Mouse (Mus musculus): ENCODE measurements at regions not wholly inside any gene's neighbourhood (a gene's known extent, or its start where the extent isn't known, plus 50 kb on each side); places are given as distances from the start of the nearest gene placed in this dataset.

DNA sequence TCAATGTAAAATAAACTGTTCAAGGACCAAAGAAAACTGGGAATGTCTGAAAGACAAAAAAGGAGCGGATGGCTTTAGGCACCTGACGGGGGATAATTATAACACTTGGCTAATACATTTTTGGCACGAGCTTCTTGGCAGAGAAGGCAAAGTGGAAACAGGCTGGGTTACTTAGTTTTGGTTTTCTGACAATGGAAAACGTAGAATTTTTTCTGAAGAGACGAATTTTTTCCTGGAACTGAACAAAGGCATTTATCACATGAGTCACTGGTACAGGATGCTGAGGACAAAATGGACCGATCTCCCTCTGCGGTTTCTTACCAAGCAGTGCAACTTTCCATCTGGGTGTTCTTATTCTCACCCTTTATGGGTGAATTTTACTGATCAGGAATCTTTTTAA lies 143.2 kb upstream of the Slit3 start:
- no peak for DNase-seq (ENCODE audit: low read depth)

DNA sequence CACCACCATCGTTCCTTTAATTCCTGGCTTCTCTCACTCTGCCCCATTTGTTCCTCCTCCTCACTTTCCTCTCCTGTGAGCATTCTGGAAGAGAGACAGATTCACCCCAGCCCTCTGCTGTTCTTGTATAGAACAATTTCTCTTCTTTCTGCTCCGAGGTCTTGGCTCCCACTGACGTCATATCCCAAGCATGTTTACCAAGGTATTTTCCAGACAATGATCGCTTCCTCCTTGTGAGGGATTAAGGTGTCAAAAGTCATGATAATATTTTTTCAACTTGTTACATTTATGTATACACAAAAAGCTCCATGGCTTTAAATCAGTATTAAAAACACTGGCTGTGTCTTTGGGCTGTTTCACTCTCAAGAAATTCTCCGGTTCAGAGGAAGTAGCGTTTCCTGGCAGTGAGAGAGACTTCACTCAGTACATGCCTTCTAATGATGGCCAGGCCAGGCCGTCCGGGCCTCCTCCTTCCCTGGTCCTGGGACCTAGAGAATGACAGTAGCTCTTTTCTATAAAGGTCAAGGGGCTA lies 142.4 kb upstream of the Spdl1 start:
- DNase-seq (ENCODE audit: low read depth): no peak

GRCm38 (mm10) chr11:34973467-34973921 lies 140.1 kb upstream of the Spdl1 start:
- no peak for DNase-seq (ENCODE audit: low read depth)

GRCm38 (mm10) chr11:34973012-34973411 lies 139.6 kb upstream of the Spdl1 start:
- no peak for DNase-seq (ENCODE audit: low read depth)

DNA sequence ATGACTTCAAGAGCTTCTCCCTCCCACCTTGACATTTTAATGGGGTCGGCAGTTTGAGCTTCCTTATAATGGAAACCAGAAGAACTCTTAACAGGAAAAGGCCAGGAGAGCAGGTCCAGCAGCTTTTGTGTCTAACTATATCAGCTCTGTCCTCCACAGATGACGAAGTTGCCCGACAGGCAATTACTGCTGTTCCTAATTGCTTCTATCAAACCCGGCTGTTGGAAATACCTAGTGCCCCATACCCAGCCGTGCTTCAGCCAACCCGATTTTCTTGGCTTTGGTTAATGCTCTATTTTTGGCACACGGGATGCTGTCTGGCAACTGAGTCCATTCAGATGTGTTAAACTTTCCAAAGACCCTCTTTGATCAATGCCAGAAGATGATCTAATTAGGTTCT lies 125.8 kb upstream of the Spdl1 start:
- no peak for DNase-seq (ENCODE audit: low read depth)

DNA sequence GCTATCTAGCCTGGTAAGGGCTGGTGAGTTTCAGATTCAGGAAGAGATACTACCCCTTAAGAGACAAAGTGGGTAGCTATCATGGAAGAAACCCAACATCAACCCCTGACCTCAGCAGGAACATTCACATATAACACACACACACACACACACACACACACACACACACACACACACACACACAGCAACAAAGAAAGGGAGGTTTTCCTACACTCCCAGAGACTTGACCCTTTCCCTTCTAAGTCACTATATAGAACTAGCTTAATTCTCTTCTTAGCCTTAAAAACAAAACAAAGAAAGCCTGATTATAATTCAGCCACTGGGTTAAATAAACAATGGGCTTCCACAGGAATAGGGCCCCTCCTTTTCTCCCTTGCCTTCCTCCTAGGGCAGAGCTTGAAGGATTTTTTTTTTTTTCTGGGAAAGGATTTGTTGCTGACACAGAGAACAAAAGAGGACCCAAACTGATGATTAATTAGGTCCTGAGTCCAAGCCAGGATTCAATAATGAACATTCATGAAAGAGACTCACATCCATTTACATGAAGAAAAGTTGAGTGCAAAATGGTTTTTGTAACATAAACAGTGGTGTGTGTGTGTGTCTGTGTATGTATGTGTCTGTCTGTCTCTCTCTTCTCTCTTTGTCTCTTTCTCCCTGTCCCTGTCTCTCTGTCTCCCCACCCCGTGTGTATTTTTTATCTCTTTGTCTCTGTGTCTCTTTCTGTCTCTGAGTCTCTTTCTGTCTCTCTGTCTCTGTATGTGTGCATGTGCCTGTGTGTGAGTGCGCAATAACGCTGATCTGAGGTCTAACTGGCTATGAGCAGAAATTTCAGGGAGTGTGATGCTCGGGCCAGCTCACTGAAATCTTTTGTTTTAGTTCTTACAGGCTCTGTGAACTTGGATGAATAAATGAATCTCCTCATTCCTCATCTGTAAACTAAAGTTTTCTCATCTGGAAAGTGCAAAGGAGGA lies 108.3 kb upstream of the Spdl1 start:
- no peak for DNase-seq (ENCODE audit: low read depth)

- DNase-seq (ENCODE audit: low read depth): no peak
Observed at GRCm38 (mm10) chr11:34940151-34940550, 106.7 kb upstream of the Spdl1 start.

DNA sequence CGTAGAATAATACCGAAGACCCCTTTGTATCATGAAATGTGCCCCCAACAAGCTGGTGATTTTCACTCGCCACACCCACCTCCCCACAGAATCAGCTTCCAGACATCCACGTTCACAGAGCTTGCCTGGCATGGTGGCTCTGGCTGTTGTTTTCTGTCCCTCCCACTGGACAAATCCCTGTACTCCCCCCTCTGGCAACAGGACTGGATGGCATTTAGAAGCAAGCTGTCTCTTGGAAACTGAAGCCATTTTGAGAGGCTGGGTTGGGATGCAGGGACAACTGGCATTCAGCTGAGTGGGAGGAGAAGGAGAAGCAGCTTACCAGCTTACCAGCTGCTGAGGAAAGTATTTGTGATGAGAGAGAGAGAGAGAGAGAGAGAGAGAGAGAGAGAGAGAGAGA lies 105.6 kb upstream of the Spdl1 start:
- DNase-seq (ENCODE audit: low read depth): no peak

DNA sequence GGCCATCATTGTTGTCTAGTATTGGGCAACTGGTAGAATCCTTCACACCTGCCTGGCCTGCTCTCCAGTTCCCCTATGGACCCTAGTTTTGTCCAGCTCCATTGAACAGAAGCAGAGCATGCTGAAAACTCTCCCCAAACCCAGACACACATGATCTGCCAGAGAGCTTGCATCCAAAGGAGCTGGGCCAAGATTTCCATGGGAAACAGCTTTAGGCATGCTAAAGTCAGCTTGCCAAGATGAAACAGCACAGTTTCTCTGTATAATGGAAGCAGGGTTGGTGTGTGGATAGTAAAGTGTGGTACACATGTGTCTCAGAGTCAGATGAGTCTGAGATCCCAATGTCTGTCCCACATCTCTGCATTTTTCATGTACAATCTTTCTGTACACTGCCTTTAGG lies 98.8 kb upstream of the Spdl1 start:
- no peak for DNase-seq (ENCODE audit: low read depth)

- no peak for DNase-seq (ENCODE audit: low read depth)
Observed at GRCm38 (mm10) chr11:34917175-34917574, 83.7 kb upstream of the Spdl1 start.

DNA sequence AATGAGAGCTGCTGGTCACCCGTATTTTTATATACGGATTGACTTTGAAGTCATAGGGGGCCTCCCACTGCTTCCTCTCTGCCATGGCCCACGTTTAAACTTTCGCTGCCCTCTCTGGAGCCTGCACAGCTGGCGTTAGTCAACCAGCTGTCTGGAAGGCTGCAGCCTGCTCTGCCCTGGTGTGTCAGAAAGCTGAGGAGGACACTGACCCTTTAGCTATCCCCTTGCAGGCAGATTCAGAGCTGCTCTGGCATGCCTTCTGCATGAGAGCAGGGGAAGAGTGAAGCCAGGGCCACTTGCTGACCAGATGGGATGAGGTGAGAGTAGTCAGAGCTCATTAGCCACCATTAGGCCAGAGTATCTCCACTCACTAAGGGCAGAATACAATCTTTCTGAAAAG lies 76.4 kb upstream of the Spdl1 start:
- DNase-seq (ENCODE audit: low read depth): no peak

DNA sequence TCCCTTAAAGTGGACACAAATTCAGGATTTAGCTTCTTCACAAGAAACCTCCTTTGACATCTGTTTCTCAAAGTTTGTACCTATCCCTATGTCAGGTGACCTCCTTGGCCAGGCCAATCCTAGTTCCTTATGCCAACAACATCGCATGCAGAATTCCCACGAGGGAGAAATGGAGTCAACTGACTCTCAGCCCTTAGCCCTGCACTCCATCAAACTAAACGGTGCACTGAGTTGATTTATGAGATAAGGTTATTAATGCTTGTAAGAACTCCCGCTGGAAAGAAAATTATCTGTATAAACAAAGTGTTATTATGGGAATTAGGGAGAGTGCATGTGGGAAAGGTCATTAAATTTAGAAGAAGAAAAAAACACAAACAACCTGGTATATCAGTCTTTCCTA lies 70.8 kb upstream of the Spdl1 start:
- no peak for DNase-seq (ENCODE audit: low read depth)

DNA sequence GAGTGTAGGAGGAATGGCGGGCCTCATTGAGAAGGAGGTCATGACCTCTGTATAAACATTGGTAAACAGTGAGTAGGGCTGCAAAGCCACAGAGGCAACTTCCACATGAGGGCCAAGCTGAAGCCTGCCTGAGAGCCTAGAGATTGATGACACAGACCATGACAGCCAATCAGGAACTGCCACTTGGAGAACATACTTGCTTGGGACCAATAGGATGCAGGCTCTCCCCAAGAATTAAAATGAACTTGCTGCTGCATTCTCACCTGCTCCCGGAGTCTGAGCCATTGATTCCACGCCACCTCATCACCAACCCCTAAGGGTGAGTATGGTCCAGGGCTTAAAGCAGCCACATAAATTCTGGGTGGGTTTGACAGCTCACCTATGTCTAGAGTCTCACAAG lies 66.0 kb upstream of the Spdl1 start:
- DNase-seq (ENCODE audit: low read depth): peak; percentile 20

DNA sequence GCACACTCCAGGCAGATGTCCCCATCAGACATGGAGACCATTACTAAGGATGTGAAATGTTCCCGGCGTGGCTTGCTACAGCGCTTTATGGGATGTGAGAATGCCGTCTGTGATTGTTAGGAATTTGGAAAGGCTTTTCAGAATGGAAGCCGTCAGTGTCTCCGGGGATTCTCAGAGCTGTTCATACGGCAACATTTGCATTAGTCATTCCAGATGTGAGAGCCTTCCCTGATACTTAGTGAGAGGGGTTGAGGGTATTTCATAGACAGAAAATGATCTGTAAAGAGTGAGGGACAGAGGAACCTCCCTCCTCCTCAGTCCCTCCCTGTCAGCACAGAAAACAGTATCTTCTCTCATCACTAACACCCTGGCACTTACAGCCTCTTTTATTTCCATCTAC lies 62.2 kb upstream of the Spdl1 start:
- DNase-seq (ENCODE audit: low read depth): no peak

DNA sequence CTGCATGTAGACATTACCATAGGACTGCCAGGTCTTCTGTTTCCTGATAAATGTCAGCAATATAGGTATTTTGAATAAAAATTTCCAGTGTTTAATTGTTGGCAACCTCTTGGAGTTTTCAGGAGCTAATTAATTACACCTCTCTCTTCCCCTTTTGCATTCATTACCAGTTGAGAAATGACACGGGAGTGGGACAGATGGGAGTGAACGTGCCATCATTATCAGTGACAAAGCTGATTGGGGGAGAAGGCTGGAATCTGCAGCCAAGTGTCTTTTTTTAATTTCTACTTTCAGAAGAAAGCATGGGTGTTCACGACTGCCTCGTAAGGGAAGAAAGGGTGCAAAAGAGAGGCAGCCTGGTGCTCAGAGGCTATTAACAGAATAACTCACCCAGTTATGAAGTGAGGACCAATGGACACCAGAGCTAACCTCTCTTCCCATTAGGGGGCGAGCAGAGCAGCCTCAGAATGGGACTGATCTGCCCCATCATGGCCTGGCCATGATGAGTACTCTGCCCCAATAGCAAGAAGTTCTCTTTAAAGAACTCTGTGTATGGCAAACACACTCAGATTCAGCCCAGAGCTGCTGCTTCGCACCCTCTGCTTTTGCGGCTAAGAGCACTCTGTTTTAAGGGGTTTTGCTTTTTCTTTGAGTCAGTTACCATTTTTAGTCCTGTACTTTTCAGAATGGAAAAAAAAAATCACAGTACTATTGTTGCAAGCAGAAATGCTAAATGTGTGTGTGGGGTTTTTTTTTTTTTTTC lies 55.1 kb upstream of the Spdl1 start:
- DNase-seq (ENCODE audit: low read depth): no peak

DNA sequence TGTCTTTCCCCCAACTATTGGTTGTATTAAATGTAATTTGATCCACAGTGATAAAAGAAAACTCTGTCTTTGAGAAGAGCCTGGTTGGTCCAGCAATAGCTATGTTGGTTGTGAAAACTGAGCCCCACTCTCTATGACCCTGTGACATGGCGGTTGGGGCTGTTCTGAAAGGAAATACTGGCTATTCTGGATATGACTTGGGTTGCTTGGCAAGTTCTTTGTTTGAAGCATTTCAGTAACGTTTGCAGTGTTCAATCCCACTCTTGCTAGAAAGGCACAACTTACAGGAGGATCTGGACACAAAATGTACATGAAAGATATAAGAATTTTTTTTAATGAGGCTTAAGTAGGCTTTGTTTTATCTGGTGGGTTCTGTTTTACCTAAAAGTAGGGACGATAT lies 54.1 kb upstream of the Spdl1 start:
- DNase-seq (ENCODE audit: low read depth): no peak

Measured in c-Kit-positive CD71-negative TER-119-negative erythroid progenitor cells, embryonic 14.5 days (primary cell).